In genomic region chr9:15708979-15709598, GRCm38 (mm10) we compare ENCODE assay signal across 8 mouse cellular contexts. TPM values are rescaled to one million over a fixed set of nuclear protein-coding genes. Genes with fewer than 3 reads are reported as not detected.
DNase-seq lines count a peak whose midpoint lies in the region; ATAC-seq lines count a peak whose summit lies in the region.

No protein-coding gene starts in this region.

- H3K36me3 ChIP-seq in embryonic facial prominence, embryonic 12.5 days: no peaks in the 10 kb centered on the region
- no peaks in the 10 kb centered on the region for H3K36me3 ChIP-seq in intestine, embryonic 15.5 days
- H3K36me3 ChIP-seq in midbrain, embryonic 11.5 days (ENCODE audit: control insufficient read depth, insufficient read depth, low read length): no peaks in the 10 kb centered on the region

- DNase-seq in cerebellum, adult 11 months: no peak
- DNase-seq in 3T3-L1 (ENCODE audit: low read depth, low spot score): peak; percentile 33
- DNase-seq in midbrain, embryonic 11.5 days (ENCODE audit: low spot score, missing footprints): no peak
- no peak for DNase-seq in retina, postnatal 1 day
- DNase-seq in gastrocnemius, postnatal 14 days: no peak

- H3K4me2 ChIP-seq in embryonic facial prominence, embryonic 12.5 days (replicated peaks): peak overlapping the region; percentile 79
- peak overlapping the region; percentile 89 for H3K4me2 ChIP-seq in intestine, embryonic 15.5 days (replicated peaks)
- H3K4me2 ChIP-seq in midbrain, embryonic 11.5 days: peak overlapping the region; percentile 82

- intact Hi-C loops in gastrocnemius, postnatal 14 days (cut with DNase I; ENCODE audit: low total_unique reads): no loop called here

- peak; percentile 50 for ATAC-seq in cerebellum, adult (ENCODE audit: insufficient number of reproducible peaks, low FRiP score, low TSS enrichment)
- peak; percentile 53 for ATAC-seq in embryonic facial prominence, embryonic 12.5 days (ENCODE audit: insufficient number of reproducible peaks, insufficient read depth, low FRiP score, low TSS enrichment)
- peak; percentile 58 for ATAC-seq in intestine, embryonic 15.5 days
- peak; percentile 0 for ATAC-seq in midbrain, embryonic 11.5 days (ENCODE audit: low FRiP score)

- WGBS in embryonic facial prominence, embryonic 12.5 days: 20% methylated on average over 14 of the region's 14 CpGs
- 16% methylated on average over 14 of the region's 14 CpGs for WGBS in intestine, embryonic 15.5 days
- WGBS in midbrain, embryonic 11.5 days: 18% methylated on average over 14 of the region's 14 CpGs

- no peak overlapping the region for H3K27ac ChIP-seq in embryonic facial prominence, embryonic 12.5 days
- H3K27ac ChIP-seq in intestine, embryonic 15.5 days: peak overlapping the region; percentile 58; the same call in 1 of the 2 replicates
- no peak overlapping the region for H3K27ac ChIP-seq in midbrain, embryonic 11.5 days (ENCODE audit: low read depth, low read length)

- no peaks in the 10 kb centered on the region for H3K9me3 ChIP-seq in embryonic facial prominence, embryonic 12.5 days
- H3K9me3 ChIP-seq in intestine, embryonic 15.5 days: no peaks in the 10 kb centered on the region
- H3K9me3 ChIP-seq in midbrain, embryonic 11.5 days (ENCODE audit: control insufficient read depth, low read length): no peaks in the 10 kb centered on the region

- no peaks in the 10 kb centered on the region for H3K27me3 ChIP-seq in embryonic facial prominence, embryonic 12.5 days
- no peaks in the 10 kb centered on the region for H3K27me3 ChIP-seq in intestine, embryonic 15.5 days (replicated peaks)
- no peaks in the 10 kb centered on the region for H3K27me3 ChIP-seq in midbrain, embryonic 11.5 days (ENCODE audit: control insufficient read depth, insufficient read depth, low read length)

- 0 out of 2 replicates have a peak, but pooled peaks cover 14% of the 10 kb centered on the region for H3K4me1 ChIP-seq in embryonic facial prominence, embryonic 12.5 days
- peaks cover 3% of the 10 kb centered on the region; the same call in 1 of the 2 replicates for H3K4me1 ChIP-seq in intestine, embryonic 15.5 days (replicated peaks)
- peaks cover 6% of the 10 kb centered on the region for H3K4me1 ChIP-seq in midbrain, embryonic 11.5 days (ENCODE audit: control insufficient read depth, insufficient read depth, low read length)

- peak overlapping the region; percentile 82 for H3K9ac ChIP-seq in embryonic facial prominence, embryonic 12.5 days
- H3K9ac ChIP-seq in intestine, embryonic 15.5 days: peak overlapping the region; percentile 76
- peak overlapping the region; percentile 67 for H3K9ac ChIP-seq in midbrain, embryonic 11.5 days (ENCODE audit: low read length)

- H3K4me3 ChIP-seq in embryonic facial prominence, embryonic 12.5 days: peak overlapping the region; percentile 77
- peak overlapping the region; percentile 73 for H3K4me3 ChIP-seq in intestine, embryonic 15.5 days (replicated peaks)
- peak overlapping the region; percentile 57 for H3K4me3 ChIP-seq in midbrain, embryonic 11.5 days (ENCODE audit: low read depth, low read length)

RNA-seq across cellular contexts. Expression of gene Slc36a4, which starts 0.4 kb away (rescaled TPM):
- 19.1 and 21.3 TPM in 2 replicates for polyA plus RNA-seq in embryonic facial prominence, embryonic 12.5 days (2016; fragmentation: Nextera tagmentation; extraction: Ambion mirVana)
- 8.0 and 8.8 TPM in 2 replicates for polyA plus RNA-seq in intestine, embryonic 15.5 days (2015; fragmentation: Nextera tagmentation; extraction: Ambion mirVana)
- 14.7 and 16.1 TPM in 2 replicates for polyA plus RNA-seq in midbrain, embryonic 11.5 days (2014; fragmentation: Nextera tagmentation; extraction: Ambion mirVana)
- total RNA-seq in gastrocnemius, postnatal 14 days (2021): 1 to 10 TPM; 6.2 to 7.0 TPM

Comparison
In these comparisons a context has a peak if more than half of its experiments do, and no peak if none do; other contexts are left out.
1. ATAC-seq: peak in every context shown above with its lines; median percentile 58 in intestine, embryonic 15.5 days; 53 in embryonic facial prominence, embryonic 12.5 days; 50 in cerebellum, adult; 0 in midbrain, embryonic 11.5 days.